Mouse (Mus musculus): ENCODE measurements around the gene Pik3r1. TPM values are rescaled to one million over a fixed set of nuclear protein-coding genes. Genes with fewer than 3 reads are reported as not detected.

Gene Pik3r1
- total and polyA plus RNA-seq, 2 experiments from 2014 or later, result 16.3 to 31.6 TPM

- TF ChIP-seq CTCF (IDR thresholded peaks at IDR 0.05; ENCODE audit: low read depth) (no peak), EP300 (IDR thresholded peaks at IDR 0.05; ENCODE audit: low read depth) (no peak)
- H3K9me3 ChIP-seq (replicated peaks; ENCODE audit: control insufficient read depth, low read length), result no peaks in the 10 kb centered on the region
- WGBS, result 65% methylated on average over 6 of the region's 6 CpGs
- H3K9ac ChIP-seq (replicated peaks; ENCODE audit: low read depth, low read length), result no peak overlapping the region
- H3K27ac ChIP-seq (ENCODE audit: low read depth), result peak overlapping the region; percentile 34; the same call in 1 of the 2 replicates
- no peak overlapping the region for H3K4me3 ChIP-seq (ENCODE audit: low read depth, low read length)
- peaks cover 30% of the 10 kb centered on the region for H3K4me1 ChIP-seq (ENCODE audit: control insufficient read depth, insufficient read depth)
- DNase-seq (ENCODE audit: low spot score) (no peak), ATAC-seq (ENCODE audit: insufficient read depth, low read depth) (peak; percentile 62)
- H3K27me3 ChIP-seq (ENCODE audit: control insufficient read depth, insufficient read depth, low read length), result no peaks in the 10 kb centered on the region
- peaks cover 42% of the 10 kb centered on the region for H3K36me3 ChIP-seq (replicated peaks; ENCODE audit: control insufficient read depth, insufficient read depth, low read length)
- no peak overlapping the region for H3K4me2 ChIP-seq (ENCODE audit: low read depth, low read length)
These were observed 14.4 kb downstream of the Pik3r1 start for GRCm38 (mm10) chr13:101753639-101754038.

DNA sequence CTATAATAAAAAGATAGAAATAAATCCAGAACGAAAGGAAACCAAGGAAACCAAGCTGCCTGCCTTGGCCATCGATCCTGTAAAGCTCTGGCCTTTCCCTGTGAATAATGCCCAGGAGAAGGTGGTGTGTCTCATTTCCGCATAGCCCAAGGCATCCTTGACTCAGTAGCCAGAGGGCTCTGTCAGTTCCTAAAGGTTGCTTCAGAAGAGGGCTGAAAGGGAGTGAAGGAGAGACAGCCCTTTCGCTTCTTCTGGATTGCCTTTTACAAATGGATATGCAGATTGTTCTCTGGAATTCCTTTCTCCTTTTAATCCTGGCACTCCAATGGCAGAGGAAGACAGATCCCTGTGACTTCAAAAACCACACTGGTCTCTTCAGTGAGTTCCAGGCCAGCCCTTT, 16.2 kb downstream of the Pik3r1 start:
- H3K4me1 ChIP-seq (ENCODE audit: control insufficient read depth, insufficient read depth), result peaks cover 20% of the 10 kb centered on the region
- H3K4me3 ChIP-seq (ENCODE audit: low read depth, low read length), result no peak overlapping the region
- no peak for DNase-seq (ENCODE audit: low spot score)
- peaks cover 35% of the 10 kb centered on the region for H3K36me3 ChIP-seq (replicated peaks; ENCODE audit: control insufficient read depth, insufficient read depth, low read length)
- H3K9ac ChIP-seq (replicated peaks; ENCODE audit: low read depth, low read length), result no peak overlapping the region
- TF ChIP-seq CTCF (IDR thresholded peaks at IDR 0.05; ENCODE audit: low read depth) (no peak), EP300 (IDR thresholded peaks at IDR 0.05; ENCODE audit: low read depth) (no peak)
- H3K4me2 ChIP-seq (ENCODE audit: low read depth, low read length), result no peak overlapping the region
- H3K9me3 ChIP-seq (replicated peaks; ENCODE audit: control insufficient read depth, low read length), result no peaks in the 10 kb centered on the region
- no peaks in the 10 kb centered on the region for H3K27me3 ChIP-seq (ENCODE audit: control insufficient read depth, insufficient read depth, low read length)
- ATAC-seq (ENCODE audit: insufficient read depth, low read depth), result no peak
- WGBS, result 81% methylated on average over 4 of the region's 4 CpGs
- no peak overlapping the region for H3K27ac ChIP-seq (ENCODE audit: low read depth)

DNA sequence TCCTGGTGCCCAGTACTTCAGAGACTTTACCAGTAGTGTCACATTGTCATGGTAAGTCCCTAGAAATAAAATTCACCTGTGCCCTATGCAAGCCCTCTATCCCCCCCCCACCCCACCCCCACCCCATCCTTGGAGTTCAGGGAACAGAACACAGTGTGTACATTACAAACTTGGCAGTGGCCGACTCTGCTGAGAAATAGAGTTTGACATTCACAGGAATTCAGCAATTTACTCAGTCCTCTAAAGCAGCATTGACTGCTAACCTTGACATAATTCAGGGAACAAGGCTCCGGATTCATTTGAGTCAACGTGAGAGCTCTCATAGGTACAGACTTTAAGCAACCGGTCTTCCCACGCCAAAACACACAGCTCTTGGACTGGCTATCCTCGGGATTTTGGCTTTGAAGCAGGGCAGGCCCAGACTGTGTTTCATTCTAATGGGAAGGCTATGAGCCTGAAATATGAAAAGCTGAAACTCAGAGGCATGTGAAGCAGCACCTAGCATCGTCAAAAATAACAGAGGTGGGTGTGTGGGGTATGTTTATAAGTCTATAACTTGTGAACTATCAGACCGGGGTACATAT, 21.9 kb downstream of the Pik3r1 start:
- no peak for ATAC-seq (ENCODE audit: insufficient read depth, low read depth)
- WGBS, result 71% methylated on average over 8 of the region's 8 CpGs

GRCm38 (mm10) chr13:101744943-101745342, 23.1 kb downstream of the Pik3r1 start:
- Histone ChIP-seq H3K9me3 (replicated peaks; ENCODE audit: control insufficient read depth, low read length) (no peaks in the 10 kb centered on the region), H3K36me3 (replicated peaks; ENCODE audit: control insufficient read depth, insufficient read depth, low read length) (0 out of 2 replicates have a peak, but pooled peaks cover 3% of the 10 kb centered on the region), H3K4me3 (ENCODE audit: low read depth, low read length) (no peak overlapping the region), H3K4me2 (ENCODE audit: low read depth, low read length) (no peak overlapping the region), H3K9ac (replicated peaks; ENCODE audit: low read depth, low read length) (no peak overlapping the region), H3K27me3 (ENCODE audit: control insufficient read depth, insufficient read depth, low read length) (no peaks in the 10 kb centered on the region), H3K4me1 (ENCODE audit: control insufficient read depth, insufficient read depth) (peaks cover 29% of the 10 kb centered on the region), H3K27ac (ENCODE audit: low read depth) (0 out of 2 replicates have a peak overlapping the region, but pooled peaks have one; percentile 3)
- DNase-seq (ENCODE audit: low spot score) (no peak), ATAC-seq (ENCODE audit: insufficient read depth, low read depth) (no peak)
- WGBS, result 48% methylated on average over 5 of the region's 5 CpGs
- TF ChIP-seq EP300 (IDR thresholded peaks at IDR 0.05; ENCODE audit: low read depth), result no peak

More for the DNA sequence above, 21.9 kb downstream of the Pik3r1 start:
- Histone ChIP-seq H3K4me1 (ENCODE audit: control insufficient read depth, insufficient read depth) (peaks cover 26% of the 10 kb centered on the region), H3K4me3 (ENCODE audit: low read depth, low read length) (no peak overlapping the region), H3K27ac (ENCODE audit: low read depth) (no peak overlapping the region), H3K36me3 (replicated peaks; ENCODE audit: control insufficient read depth, insufficient read depth, low read length) (0 out of 2 replicates have a peak, but pooled peaks cover 3% of the 10 kb centered on the region), H3K9ac (replicated peaks; ENCODE audit: low read depth, low read length) (no peak overlapping the region), H3K4me2 (ENCODE audit: low read depth, low read length) (no peak overlapping the region), H3K27me3 (ENCODE audit: control insufficient read depth, insufficient read depth, low read length) (no peaks in the 10 kb centered on the region), H3K9me3 (replicated peaks; ENCODE audit: control insufficient read depth, low read length) (no peaks in the 10 kb centered on the region)
- DNase-seq (ENCODE audit: low spot score), result no peak
- TF ChIP-seq EP300 (IDR thresholded peaks at IDR 0.05; ENCODE audit: low read depth) (no peak), CTCF (IDR thresholded peaks at IDR 0.05; ENCODE audit: low read depth) (no peak)

DNA sequence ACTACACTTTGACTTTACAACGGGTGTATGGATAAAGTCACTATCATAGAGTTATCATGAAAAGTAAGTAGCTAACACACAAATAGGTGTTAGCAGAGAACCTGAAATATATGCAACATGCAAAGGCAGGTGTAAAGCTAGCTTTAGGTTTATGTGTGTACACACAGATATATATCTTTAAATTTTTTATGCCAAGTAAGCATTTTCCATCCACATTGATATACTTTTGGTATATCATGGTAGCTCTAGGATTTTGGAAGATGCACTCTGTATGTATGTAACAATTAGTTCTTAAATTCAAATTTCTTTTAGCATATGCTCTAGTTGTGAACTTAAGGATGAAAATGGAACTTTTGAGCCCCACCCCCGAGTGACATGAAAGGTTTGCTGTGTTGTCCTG, 24.0 kb downstream of the Pik3r1 start:
- no peak for ATAC-seq (ENCODE audit: insufficient read depth, low read depth)
- TF ChIP-seq EP300 (IDR thresholded peaks at IDR 0.05; ENCODE audit: low read depth) (no peak), CTCF (IDR thresholded peaks at IDR 0.05; ENCODE audit: low read depth) (no peak)
- DNase-seq (ENCODE audit: low spot score), result no peak
- Histone ChIP-seq H3K4me3 (ENCODE audit: low read depth, low read length) (no peak overlapping the region), H3K9me3 (replicated peaks; ENCODE audit: control insufficient read depth, low read length) (no peaks in the 10 kb centered on the region), H3K4me2 (ENCODE audit: low read depth, low read length) (no peak overlapping the region), H3K4me1 (ENCODE audit: control insufficient read depth, insufficient read depth) (peaks cover 31% of the 10 kb centered on the region), H3K27me3 (ENCODE audit: control insufficient read depth, insufficient read depth, low read length) (no peaks in the 10 kb centered on the region), H3K27ac (ENCODE audit: low read depth) (no peak overlapping the region), H3K36me3 (replicated peaks; ENCODE audit: control insufficient read depth, insufficient read depth, low read length) (no peaks in the 10 kb centered on the region), H3K9ac (replicated peaks; ENCODE audit: low read depth, low read length) (no peak overlapping the region)
- 49% methylated on average over 2 of the region's 2 CpGs for WGBS

DNA sequence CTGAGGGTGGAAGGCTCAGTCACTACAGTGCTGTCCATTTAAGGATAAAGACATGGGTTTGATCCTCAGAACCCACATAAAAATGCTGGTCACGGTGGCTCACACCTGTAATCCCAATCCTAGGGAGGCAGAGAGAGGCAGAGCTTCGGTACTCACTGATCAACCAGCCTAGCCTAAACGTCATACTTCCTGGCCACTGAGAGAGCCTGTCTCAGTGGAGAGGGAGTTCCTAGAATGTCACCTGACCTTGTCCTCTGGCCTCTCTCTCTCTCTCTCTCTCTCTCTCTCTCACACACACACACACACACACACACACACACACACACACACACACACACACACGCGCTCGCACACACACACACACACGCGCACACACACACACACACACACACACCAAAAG, 24.8 kb downstream of the Pik3r1 start:
- no peak for TF ChIP-seq CTCF (IDR thresholded peaks at IDR 0.05; ENCODE audit: low read depth)
- TF ChIP-seq EP300 (IDR thresholded peaks at IDR 0.05; ENCODE audit: low read depth), result no peak
- H3K36me3 ChIP-seq (replicated peaks; ENCODE audit: control insufficient read depth, insufficient read depth, low read length), result no peaks in the 10 kb centered on the region
- H3K9me3 ChIP-seq (replicated peaks; ENCODE audit: control insufficient read depth, low read length), result no peaks in the 10 kb centered on the region
- H3K4me3 ChIP-seq (ENCODE audit: low read depth, low read length), result no peak overlapping the region
- H3K4me2 ChIP-seq (ENCODE audit: low read depth, low read length), result no peak overlapping the region
- no peaks in the 10 kb centered on the region for H3K27me3 ChIP-seq (ENCODE audit: control insufficient read depth, insufficient read depth, low read length)
- no peak overlapping the region for H3K9ac ChIP-seq (replicated peaks; ENCODE audit: low read depth, low read length)
- ATAC-seq (ENCODE audit: insufficient read depth, low read depth), result no peak
- no peak for DNase-seq (ENCODE audit: low spot score)
- no peak overlapping the region for H3K27ac ChIP-seq (ENCODE audit: low read depth)
- 71% methylated on average over 8 of the region's 8 CpGs for WGBS
- H3K4me1 ChIP-seq (ENCODE audit: control insufficient read depth, insufficient read depth), result peaks cover 36% of the 10 kb centered on the region

All from heart, postnatal 0 days (tissue).